Mouse (Mus musculus): Measurements from ENCODE around the gene Olfr1417. TPM values are rescaled to one million over a fixed set of nuclear protein-coding genes. Genes with fewer than 3 reads are reported as not detected.
A peak's percentile ranks its signal among the peaks of the same experiment; 100 is the strongest.

Olfr1417 gene
- total and polyA plus RNA-seq, 3 experiments, result not detected

DNA sequence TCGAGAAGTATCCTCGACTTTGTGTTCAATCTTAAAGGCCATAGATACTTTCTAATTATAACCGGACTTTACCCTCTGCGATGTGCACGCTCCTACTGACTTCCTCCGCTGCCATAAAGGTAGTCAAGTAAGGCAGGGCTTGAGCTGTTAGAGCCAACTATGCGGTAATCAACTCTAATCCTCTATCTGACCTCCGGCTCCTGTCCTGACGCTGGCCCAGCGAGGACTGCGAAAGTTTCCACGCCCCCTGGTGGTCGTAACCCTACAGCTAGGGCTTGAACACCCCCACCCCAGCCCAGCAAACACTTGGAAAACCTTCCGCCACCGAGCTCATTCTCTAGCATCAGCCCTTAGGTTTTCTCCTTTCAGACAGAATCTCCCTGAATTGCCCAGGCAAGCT, 19.2 kb downstream of the Olfr1417 start:
- TF ChIP-seq ZKSCAN1 (IDR thresholded peaks at IDR 0.05; ENCODE audit: low read depth, low read length), result no peak
- no peak for TF ChIP-seq MAZ (IDR thresholded peaks at IDR 0.05; ENCODE audit: low read depth, low read length)
- peak; percentile 2; the same call in 1 of the 2 replicates for TF ChIP-seq RAD21 (IDR thresholded peaks at IDR 0.05; ENCODE audit: low read depth, low read length)
- no peak for TF ChIP-seq MYC (IDR thresholded peaks at IDR 0.05; ENCODE audit: low read depth, low read length)
- TF ChIP-seq POLR2A (IDR thresholded peaks at IDR 0.05; ENCODE audit: control insufficient read depth in 1 of 2, insufficient read depth in 1 of 2, low read depth in 1 of 2, low read length in 2 of 2, poor library complexity in 1 of 2), result no peak
- no peak for TF ChIP-seq ELF1 (IDR thresholded peaks at IDR 0.05; ENCODE audit: low read depth, low read length)
- TF ChIP-seq TAL1 (IDR thresholded peaks at IDR 0.05; ENCODE audit: low read length), result no peak
- TF ChIP-seq SIN3A (IDR thresholded peaks at IDR 0.05; ENCODE audit: low read length), result no peak
- TF ChIP-seq POLR2AphosphoS2 (IDR thresholded peaks at IDR 0.05; ENCODE audit: low read length), result no peak
- peak; percentile 48 for TF ChIP-seq SMC3 (IDR thresholded peaks at IDR 0.05; ENCODE audit: low read depth, low read length)
- no peak for TF ChIP-seq KAT2A (conservative IDR thresholded peaks at IDR 0.05; ENCODE audit: low read depth, low read length)
- no peak for TF ChIP-seq JUND (IDR thresholded peaks at IDR 0.05; ENCODE audit: low read depth, low read length)
- no peak for TF ChIP-seq ETS1 (IDR thresholded peaks at IDR 0.05; ENCODE audit: low read depth, low read length)
- no peak for TF ChIP-seq TCF12 (IDR thresholded peaks at IDR 0.05; ENCODE audit: low read depth, low read length)
- no peak for TF ChIP-seq MAX (IDR thresholded peaks at IDR 0.05; ENCODE audit: low read length)
- no peak for TF ChIP-seq EP300 (IDR thresholded peaks at IDR 0.05; ENCODE audit: low read depth in 1 of 2, low read length in 2 of 2)
- no peak for TF ChIP-seq GABPA (IDR thresholded peaks at IDR 0.05; ENCODE audit: low read depth, low read length)
- TF ChIP-seq TBP (IDR thresholded peaks at IDR 0.05; ENCODE audit: low read depth, low read length), result no peak
- TF ChIP-seq NRF1 (IDR thresholded peaks at IDR 0.05; ENCODE audit: insufficient read depth, low read depth, low read length, poor library complexity, severe bottlenecking), result no peak
- no peak for TF ChIP-seq GATA1 (IDR thresholded peaks at IDR 0.05; ENCODE audit: low read depth, low read length)
- no peak for TF ChIP-seq MXI1 (IDR thresholded peaks at IDR 0.05; ENCODE audit: low read depth, low read length)
- peak in 2 of 3 experiments; percentile 35 to 46; a peak in 5 of 6 replicates for TF ChIP-seq CTCF (IDR thresholded peaks at IDR 0.05 in 2 of 3, conservative IDR thresholded peaks at IDR 0.05 in 1 of 3; ENCODE audit: control insufficient read depth in 1 of 3, insufficient read depth in 1 of 3, low read depth in 2 of 3, low read length in 3 of 3, poor library complexity in 1 of 3, severe bottlenecking in 1 of 3)
- TF ChIP-seq ZNF384 (IDR thresholded peaks at IDR 0.05; ENCODE audit: low read depth, low read length), result no peak
- no peak for TF ChIP-seq MEF2A (IDR thresholded peaks at IDR 0.05; ENCODE audit: extremely low read depth, insufficient replicate concordance, low read depth, low read length, poor library complexity, severe bottlenecking)
- TF ChIP-seq BHLHE40 (IDR thresholded peaks at IDR 0.05; ENCODE audit: borderline replicate concordance, low read depth, low read length), result no peak
- H3K4me1 ChIP-seq (ENCODE audit: control insufficient read depth in 1 of 2, insufficient read depth in 2 of 2, low read length in 2 of 2), result peaks cover 0 to 2% of the 10 kb centered on the region in 2 experiments; a peak in 1 of 4 replicates
- H3K27ac ChIP-seq (ENCODE audit: control insufficient read depth, low read depth, low read length), result no peak overlapping the region
- H3K79me2 ChIP-seq (ENCODE audit: control insufficient read depth, insufficient read depth, low read length, poor library complexity), result no peaks in the 10 kb centered on the region
- H3K27me3 ChIP-seq (ENCODE audit: control insufficient read depth in 1 of 2, insufficient read depth in 2 of 2, low read length in 2 of 2), result no peaks in the 10 kb centered on the region; a peak in 1 of 4 replicates
- H3K36me3 ChIP-seq (ENCODE audit: control insufficient read depth in 1 of 2, insufficient read depth in 2 of 2, low read length in 2 of 2), result no peaks in the 10 kb centered on the region
- no peak overlapping the region for H3K9ac ChIP-seq (ENCODE audit: control insufficient read depth, low read depth, low read length, poor library complexity, severe bottlenecking)
- H3K4me3 ChIP-seq (ENCODE audit: control insufficient read depth in 1 of 2, insufficient read depth in 1 of 2, low read depth in 2 of 2, low read length in 2 of 2), result no peak overlapping the region
- DNase-seq (ENCODE audit: low read depth, low spot score), result peak; percentile 22
- H3K9me3 ChIP-seq (replicated peaks; ENCODE audit: insufficient read depth, low read length), result no peaks in the 10 kb centered on the region
